Mouse (Mus musculus) CD4-positive naive resting alpha-beta T cell, adult 57 days (primary cell): ENCODE measurements around the gene Cntf. TPM values are rescaled to one million over a fixed set of nuclear protein-coding genes. Genes with fewer than 3 reads are reported as not detected.

ENCODE experiments used
- total RNA-seq: library from RNA; stranded (reverse); gene quantifications from one replicate; pipeline ENCODE4 v1.2.4, GENCODE M21; 2023

Gene Cntf
- total RNA-seq, result 4.2 TPM

DNA sequence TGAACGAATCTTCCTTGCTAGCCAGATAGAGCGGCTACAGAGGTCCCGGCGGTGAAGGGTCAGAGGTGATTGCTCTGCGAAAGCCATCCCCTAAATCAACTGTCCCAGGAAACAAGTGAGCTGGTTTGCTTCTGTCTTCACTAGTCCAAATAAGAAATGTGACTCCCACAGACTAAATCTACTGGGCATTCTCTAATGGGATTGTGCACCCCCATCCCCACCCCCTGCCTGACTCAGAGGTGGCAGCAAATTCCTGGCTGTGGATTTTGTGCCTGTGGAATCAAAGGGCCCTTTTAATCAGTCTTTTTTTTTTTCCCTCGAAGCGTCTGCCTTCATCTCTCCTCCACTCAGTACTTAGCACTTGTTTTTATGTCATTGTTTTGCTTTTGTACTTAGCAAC is at the start of gene Cntf:
Gene Cntf, minus strand, starts transcription at position 325 of the 400 bp plus-strand sequence.

DNA sequence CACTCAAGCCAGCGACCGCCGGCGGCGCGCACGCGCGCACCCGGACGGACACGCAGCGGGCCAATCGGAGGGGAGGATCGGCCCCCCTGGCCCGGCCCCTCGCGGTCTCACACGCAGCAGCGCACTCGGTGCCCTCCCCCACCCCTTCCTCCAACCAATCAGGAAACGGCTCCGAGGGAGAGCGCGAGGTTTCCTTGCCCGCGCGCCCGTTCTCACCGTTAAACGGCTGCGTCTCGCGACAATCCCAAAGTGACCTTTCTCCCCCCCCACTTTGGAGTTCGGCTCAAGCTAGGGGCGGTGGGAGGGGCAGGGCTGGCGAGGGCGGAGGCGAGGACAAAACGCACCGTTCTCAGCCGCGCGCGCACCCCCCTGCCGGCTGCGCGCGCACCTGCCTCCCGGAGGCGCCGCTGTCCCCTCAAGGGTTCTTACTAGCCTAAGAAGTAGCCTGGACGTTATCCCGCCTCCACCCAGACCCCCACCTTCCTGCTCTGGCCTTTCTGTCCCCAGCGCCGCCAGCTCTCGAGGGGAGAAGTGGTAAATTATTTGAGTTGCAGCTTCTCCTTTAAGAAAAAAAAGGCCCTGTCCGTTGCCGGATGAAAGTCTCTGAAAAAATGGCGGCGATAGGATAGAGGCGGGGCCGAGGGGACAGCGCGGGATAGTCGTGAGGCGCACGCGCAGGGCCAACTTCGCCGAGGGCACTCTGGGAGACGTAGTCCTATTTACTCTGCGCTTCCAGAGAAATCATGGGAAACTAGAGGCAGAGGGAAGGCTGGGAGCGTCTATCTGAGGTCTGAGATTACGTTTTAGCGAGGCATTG is 30.3 kb upstream of the Cntf start, which contains the start of the genes Zfp91 and Lpxn:
Gene Zfp91, minus strand, starts transcription at position 616 of the 817 bp plus-strand sequence.
Gene Lpxn, plus strand, starts transcription at position 683 of the 817 bp plus-strand sequence.

Other genes starting within 250 kb of the Cntf start
- gene Fam111a, start 219.9 kb downstream of the Cntf start, total RNA-seq, result 15.0 TPM
- not detected for gene Gm4952, start 165.7 kb downstream of the Cntf start, total RNA-seq
- gene Glyat, start 132.3 kb downstream of the Cntf start, total RNA-seq, result not detected
- gene Olfr1442, start 95.2 kb downstream of the Cntf start, total RNA-seq, result not detected
- gene Olfr1443, start 87.5 kb downstream of the Cntf start, total RNA-seq, result not detected
- not detected for gene Keg1, start 69.8 kb downstream of the Cntf start, total RNA-seq
- 71.0 TPM for gene Zfp91, start 30.5 kb upstream of the Cntf start, total RNA-seq
- gene Lpxn, start 30.6 kb upstream of the Cntf start, total RNA-seq, result 23.8 TPM
- gene Gm5244, start 81.0 kb upstream of the Cntf start, total RNA-seq, result 1.1 TPM
- gene Olfr1444, start 91.7 kb upstream of the Cntf start, total RNA-seq, result 0.71 TPM
- not detected for gene Olfr1445, start 118.2 kb upstream of the Cntf start, total RNA-seq
- gene Olfr1446, start 127.9 kb upstream of the Cntf start, total RNA-seq, result not detected
- not detected for gene Olfr1447, start 138.1 kb upstream of the Cntf start, total RNA-seq
- gene Olfr1448, start 158.8 kb upstream of the Cntf start, total RNA-seq, result not detected
- gene Olfr1449, start 165.2 kb upstream of the Cntf start, total RNA-seq, result not detected
- gene Olfr1450, start 184.6 kb upstream of the Cntf start, total RNA-seq, result not detected
- gene Olfr1451, start 229.4 kb upstream of the Cntf start, total RNA-seq, result not detected